Mouse (Mus musculus) T-helper 2 cell (primary cell): ENCODE data around the gene Kdm3a.

Experiments
- in situ Hi-C: fragments of 300-600 bp; cut with MboI, MseI; formaldehyde crosslinking; loops from one replicate; pipeline ENCODE4 v1.15.1; 2025; ENCODE audit warnings: high pct_unique_total_duplicates

Gene Kdm3a

DNA sequence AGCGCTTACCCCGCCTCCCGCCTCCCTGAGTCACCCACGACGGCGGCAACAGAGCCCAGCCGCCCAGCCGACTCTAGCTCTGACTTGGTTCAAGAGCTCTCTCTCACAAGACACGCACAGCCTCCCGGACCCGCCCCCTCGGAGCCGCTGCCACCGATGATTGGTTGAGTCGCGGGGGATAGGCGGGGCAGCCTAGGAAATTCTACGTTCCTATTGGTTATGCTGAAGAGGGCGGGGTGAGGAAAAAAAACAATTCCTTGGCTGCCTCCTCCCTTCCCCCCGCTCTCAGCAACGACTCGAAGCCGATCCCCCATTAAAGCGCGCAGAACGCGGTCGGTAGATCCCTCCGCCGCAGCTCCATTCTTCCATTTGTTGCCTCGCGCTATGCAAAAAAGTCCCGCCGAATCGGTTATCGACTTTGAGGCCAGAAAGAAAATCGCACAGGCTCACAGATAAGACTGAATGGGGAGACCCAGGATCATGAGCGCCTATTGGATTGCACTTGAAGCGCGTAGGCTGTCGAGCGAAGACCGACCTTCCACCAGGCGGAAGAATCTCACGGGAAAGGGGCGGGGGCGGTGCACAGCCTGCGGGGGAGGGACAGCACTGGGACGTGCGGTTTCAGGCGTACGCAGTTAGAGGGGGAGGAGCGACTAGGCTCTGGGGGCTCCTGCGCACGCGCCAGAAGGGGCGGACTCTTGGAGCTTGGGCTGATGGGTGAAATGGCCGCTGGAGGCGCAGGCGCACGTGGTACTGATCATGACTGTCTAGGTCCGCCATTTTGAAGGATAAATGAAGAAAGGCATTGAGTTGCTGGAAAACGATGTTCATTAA is at the start of gene Kdm3a:
Gene Kdm3a, minus strand, starts transcription at position 162 of the 834 bp plus-strand sequence.
- in situ Hi-C loops, result loop anchor here (5.0 kb wide), 1 partner anchor 174 kb away; no protein-coding TSS in a partner anchor

DNA sequence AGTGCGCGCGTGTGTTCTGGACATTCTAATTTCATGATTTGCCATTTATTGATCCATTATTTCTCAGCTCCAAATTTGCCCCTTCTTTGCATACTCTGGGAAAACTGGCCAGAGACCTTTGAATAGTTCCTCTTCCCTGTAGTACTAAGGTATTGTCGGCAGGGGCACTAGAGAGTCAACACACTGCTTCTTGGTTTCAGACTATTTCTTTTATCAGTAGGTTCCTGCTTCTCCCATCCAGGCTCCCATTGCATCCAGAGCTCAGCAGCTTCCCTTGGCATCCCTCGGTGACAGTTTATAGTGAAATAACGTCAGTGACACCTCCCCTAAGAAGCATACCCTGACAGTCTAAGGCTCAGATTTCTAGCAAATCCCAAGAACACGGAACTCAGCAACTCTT is 46.1 kb upstream of the Kdm3a start:
- in situ Hi-C loops, result loop anchor here (10.0 kb wide), 1 partner anchor 654 kb away; no protein-coding TSS in a partner anchor

DNA sequence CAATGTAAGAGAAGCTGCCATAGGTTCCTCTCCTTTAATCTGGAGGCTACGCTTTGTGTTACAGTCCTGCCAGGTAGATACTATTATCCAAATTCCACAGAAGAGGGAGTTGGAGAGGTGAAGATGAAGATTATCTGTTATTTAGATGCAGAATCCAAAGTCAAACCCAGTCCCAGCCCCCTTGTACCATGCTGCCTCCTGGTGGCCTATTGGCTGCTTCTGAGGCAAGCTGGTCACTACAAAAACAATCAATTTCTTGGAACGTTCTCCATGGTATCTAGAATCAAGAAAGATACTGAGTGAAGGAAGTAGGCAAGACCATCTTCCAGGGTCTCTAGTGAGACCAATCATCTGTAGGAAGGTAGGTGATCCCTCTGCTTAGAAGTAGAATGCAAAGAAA is 40.4 kb upstream of the Kdm3a start:
- in situ Hi-C loops, result loop anchor here (10.0 kb wide), 1 partner anchor 648 kb away; no protein-coding TSS in a partner anchor

DNA sequence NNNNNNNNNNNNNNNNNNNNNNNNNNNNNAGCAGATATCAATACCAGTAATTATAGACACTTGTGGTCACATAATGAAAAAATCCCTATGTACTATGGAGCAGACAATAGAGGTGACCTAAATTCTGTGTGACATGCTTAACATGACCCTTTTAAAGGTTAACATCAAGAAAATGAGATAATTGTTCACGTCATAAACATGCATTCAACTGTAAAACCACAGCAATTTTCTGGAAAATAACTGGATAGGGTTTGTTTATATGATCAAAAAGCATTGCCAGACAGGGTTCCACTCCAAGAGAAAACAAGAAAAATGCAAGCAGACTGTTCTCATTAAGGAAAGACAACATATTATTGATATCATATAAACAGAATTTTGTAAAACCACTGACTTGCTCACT is 31.7 kb upstream of the Kdm3a start:
- in situ Hi-C loops, result no loop called here

DNA sequence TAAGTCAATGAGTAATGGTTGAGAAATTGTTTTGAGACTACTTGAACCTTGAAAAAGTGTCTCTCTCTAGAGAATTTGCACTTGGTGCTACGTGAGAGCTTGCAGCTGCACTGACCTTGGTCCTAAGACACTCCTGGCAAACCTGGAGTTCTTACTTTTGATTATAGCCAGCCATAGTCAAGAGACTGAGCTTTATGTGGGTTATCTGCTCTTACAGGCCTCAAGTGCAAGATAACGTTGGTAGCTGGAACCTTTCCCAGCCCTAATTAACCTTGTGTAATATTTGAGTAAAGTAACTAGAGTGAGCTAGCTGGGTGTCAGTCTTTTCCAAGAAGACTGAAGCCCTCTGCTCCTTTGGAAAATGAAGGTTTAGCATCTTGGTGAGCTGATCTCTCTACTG is 25.5 kb upstream of the Kdm3a start:
- in situ Hi-C loops, result no loop called here

DNA sequence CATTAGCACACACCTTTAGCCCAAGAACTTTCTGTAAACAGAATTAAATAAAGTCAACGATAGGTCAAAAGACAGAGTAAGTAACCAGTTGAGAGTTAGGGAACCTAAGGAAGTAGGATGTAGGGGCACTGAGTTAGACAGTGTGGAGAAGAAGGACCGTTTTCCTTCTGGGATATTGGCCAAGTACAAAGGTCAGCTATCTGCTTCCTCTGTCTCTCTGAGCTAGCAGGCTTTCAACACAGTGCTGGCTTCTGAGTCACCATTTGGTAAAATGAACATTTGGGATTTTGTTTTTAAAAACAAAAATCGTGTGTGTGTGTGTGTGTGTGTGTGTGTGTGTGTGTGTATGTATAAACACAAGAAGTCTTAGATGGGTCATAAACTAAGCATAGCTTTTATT is 23.0 kb upstream of the Kdm3a start:
- in situ Hi-C loops, result no loop called here

DNA sequence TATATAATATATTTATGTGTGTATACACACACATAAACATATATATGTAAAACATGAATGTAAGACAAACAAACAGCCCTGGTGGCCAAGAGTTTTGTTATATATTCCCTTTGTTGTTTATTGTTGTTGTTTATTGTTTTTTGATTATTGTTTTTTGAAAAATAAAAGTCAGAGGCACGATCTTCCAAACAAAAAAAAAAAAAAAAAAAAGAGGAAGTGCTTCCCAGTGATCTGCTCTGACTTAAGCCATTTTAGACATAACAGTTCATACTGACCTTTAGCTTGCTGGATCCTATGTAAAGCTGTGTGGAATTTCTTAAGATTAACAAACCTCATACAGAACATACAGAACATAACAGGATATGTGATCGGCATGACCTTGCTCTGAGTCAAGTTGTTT is 19.1 kb upstream of the Kdm3a start:
- in situ Hi-C loops, result no loop called here

DNA sequence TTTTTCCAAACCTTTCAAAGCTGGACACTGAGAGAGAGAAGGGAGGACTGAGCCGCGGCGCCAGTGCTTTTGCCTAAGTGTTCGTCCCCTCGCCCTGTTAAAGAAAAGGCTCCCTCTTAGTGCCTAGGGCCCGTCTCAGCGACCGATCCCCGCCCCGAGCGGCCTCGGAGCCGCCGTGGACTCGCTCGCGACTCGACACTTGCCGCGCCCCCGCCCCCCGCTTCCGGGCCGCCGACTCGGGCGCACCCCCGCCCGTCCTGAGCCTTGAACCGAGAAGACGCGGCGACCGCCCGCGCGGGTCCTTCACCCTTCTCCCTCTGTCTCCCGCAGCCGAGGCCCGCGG is 333 bp downstream of the Kdm3a start:
- in situ Hi-C loops, result loop anchor here (5.0 kb wide), 1 partner anchor 175 kb away; no protein-coding TSS in a partner anchor

DNA sequence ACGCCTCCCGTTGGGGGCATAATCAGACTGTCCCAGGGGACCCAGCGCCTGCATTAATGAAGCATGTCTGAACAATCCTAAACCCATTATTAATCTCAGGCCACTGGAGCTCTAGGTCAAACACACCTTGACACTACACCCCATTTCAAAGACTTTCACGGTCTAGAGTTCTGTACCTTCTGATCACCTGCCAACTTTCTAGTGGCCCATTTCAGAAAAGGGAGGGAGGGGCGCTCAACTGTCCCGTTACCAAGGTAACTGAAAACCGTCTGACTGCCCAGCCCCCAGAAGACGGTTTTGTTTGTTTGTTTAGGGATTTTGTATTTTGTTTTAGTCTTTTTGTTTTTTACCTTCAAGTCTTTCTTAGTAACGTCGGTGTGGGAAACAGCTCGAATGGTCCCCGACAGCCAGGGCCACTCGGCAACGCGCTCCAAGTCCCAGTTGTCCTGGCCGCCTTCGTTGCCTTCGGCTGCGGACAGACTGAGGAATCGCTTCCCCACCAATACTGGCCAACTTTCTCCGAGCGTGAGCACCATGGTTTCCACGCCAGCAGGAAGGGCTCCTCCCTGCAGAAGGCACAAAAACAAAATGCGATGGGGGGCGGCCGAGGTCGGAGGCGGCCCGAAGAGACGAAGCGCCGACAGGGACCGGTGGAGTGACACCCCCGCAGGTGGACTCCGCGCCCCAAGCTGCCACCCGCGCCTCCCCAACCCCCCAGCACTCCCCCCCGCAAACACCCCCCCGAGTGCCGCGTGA is 906 bp downstream of the Kdm3a start:
- in situ Hi-C loops, result loop anchor here (5.0 kb wide), 1 partner anchor 175 kb away; no protein-coding TSS in a partner anchor

DNA sequence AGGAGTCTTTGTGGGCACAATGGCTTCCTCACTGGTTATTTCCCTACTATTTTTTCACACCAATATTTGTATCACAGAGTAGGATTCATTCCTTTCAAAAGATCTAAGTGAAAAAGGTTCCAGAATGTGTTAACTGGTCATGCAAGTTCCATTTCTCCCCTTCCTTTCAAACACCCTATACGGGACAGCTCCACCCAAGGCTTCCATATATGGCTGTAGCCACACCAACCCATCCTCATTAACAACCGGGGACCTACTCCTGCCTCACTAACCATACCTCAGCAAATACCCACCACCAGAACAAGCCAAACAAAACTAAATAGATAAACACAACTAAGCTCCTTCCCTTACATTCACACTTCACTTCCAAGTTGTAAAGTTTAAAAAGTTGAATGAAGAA is 1.6 kb downstream of the Kdm3a start:
- in situ Hi-C loops, result loop anchor here (5.0 kb wide), 1 partner anchor 176 kb away; no protein-coding TSS in a partner anchor

DNA sequence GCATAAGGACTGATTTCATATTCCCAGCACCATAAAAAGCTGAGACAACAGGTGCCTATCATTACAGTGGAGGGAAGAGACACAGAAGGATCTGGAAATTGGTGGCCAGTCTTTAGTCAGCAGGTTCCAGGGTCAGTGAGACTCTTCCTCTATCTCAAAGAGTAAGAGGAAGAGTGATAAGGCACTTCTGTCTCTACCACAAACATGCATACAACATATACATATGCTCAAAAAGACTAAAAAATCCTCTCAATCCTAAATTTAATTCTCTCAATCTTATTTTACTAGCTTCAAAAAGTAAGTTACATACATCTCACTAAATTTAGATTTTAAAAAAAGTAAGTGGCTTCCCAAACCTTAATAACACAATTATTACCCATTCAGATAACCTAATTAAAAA is 5.5 kb downstream of the Kdm3a start:
- in situ Hi-C loops, result no loop called here

DNA sequence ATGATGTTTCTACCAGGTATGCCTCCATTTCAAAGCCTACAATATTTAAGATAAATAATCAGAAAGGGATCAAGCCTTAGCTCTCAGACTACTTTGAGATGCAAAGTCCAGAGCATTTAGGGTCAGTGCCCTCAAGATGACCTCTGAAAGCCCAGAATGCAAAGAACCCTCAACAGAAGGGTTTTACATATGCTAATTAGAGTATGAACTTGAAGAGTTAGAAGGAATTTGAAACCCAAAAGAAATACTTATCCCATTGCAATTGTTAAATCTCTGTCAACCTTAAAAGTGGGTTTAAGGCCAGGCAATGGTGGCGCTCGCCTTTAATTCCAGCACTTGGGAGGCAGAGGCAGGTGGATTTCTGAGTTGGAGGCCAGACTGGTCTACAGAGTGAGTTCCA is 6.8 kb downstream of the Kdm3a start:
- in situ Hi-C loops, result no loop called here

DNA sequence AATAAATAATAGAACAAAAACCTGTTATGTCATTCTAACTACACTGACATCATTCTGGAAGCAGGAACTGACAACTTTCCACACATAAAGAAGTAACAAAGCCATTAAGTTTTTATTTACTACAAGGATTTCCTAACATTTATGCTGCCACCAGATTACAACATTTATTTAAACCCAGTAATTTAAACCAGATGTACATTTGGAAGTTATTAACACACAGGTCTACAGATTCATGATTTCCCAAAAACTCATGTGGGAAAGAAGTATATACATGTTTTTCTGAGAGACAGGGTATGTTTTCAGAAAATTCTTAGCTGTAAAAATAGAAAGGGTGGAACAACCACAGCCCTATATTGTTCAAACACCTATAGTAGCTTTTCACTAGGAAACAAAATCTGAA is 8.1 kb downstream of the Kdm3a start:
- in situ Hi-C loops, result no loop called here

DNA sequence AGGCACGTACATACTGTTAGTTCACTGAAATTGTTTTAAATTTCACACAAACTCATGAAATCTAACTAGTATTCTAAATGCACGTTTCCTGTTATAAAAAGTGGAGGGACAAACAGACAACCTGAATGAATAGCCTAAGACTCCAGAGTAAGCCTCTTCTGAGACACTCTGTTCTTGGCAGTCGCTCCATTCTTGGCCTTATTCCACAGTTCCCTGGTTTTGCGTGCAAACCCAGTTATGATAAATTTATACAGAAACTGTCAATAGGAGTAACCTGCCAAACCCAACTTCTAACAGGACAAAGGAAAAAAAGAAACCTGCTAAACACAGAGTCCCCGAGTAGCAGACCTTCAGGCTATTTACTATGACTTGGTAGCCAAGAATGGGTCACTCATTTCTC is 10.8 kb downstream of the Kdm3a start:
- in situ Hi-C loops, result no loop called here

DNA sequence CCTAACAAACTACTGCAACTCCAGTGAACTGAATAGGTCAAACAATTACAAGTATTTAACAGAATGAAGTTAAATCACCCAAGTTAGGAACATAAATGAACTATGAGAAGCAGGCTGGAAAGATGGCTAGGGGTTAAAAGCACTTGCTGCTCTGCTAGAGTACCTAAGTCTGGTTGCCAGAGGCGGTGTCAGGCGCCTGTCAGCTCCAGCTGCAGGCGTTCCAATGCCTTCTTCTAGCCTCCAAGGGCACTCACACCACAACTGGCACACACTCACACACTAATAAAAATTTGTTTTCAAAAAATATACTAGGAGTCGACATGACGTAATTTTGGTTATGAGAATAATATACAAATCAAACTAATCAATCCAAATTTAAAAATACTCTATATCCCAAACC is 11.2 kb downstream of the Kdm3a start:
- in situ Hi-C loops, result no loop called here

DNA sequence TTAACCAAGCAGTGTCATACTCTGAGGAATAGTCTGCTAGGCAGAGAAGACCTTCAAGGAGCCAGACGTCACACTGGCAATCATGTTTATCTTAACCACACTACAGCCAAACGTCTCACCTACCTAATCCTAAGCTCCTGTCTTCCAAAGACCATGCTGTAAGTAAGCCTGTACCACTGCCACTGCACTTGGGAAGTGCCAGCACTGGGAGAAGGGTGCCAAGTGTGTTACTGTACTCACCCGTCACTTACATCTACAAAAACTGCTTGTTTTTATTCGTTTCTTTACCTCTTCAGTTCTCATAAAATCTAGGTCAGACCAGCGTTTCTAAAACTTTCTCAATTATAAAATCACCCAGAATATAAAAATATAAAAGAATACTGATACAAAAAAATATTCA is 15.8 kb downstream of the Kdm3a start:
- in situ Hi-C loops, result no loop called here

DNA sequence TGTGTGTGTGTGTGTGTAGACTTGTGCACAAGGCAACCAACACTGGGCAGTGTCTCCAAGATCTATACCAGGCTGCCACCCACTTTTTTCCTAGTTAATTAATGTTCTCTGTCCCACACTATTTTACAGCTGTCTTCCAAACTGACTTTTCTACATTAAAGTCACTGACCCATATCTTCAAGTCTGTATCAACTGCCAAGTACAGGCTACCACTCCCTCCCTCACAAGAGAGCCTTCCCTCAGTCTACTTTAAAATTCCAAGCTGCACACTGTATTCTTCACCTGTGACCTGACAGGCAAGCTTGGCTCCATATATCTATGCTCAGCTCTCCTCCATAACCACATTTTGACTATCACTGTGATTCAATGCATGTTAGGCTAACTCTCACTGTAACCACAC is 19.6 kb downstream of the Kdm3a start:
- in situ Hi-C loops, result loop anchor here (5.0 kb wide), 1 partner anchor 719 kb away; no protein-coding TSS in a partner anchor

DNA sequence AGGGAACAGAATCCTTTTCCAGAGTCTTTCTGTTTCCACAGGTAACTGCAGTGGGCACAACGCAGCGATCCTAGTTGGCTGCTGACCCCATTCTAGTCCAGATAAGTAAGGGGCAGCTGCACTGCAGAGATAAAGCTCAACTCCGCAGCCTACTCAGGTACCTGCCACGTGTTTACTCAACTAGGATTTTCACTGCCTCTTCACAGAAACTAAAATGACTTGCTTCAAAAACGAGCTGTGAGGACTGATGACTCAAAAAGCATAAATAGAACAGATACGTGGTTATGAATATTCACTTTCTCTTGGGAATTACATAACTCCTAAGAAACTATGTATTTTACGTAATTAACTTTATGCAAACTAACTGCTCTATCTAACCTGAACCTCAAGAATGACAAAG is 22.8 kb downstream of the Kdm3a start:
- in situ Hi-C loops, result loop anchor here (5.0 kb wide), 2 partner anchors 272 to 722 kb away; no protein-coding TSS in a partner anchor

DNA sequence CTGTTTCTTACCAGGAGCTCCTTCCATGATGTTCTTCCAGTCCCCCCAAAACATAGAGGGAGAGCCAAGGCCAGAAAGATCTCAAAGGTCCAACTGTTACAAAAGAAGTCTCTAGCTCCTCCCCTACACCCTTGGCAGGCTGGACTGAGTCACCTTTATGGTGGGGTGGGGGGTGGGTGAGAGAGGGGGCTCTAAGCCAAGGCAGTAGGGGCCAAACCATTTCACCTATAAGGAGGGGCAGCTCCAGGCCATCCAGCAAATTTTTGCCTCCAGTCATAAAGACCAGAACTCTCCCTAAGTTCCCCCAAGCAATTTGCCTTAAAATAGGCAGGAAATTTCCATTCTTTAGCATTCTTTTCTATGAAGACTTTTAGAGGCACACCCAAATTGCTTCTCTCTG is 23.8 kb downstream of the Kdm3a start:
- in situ Hi-C loops, result loop anchor here (5.0 kb wide), 1 partner anchor 273 kb away; no protein-coding TSS in a partner anchor

DNA sequence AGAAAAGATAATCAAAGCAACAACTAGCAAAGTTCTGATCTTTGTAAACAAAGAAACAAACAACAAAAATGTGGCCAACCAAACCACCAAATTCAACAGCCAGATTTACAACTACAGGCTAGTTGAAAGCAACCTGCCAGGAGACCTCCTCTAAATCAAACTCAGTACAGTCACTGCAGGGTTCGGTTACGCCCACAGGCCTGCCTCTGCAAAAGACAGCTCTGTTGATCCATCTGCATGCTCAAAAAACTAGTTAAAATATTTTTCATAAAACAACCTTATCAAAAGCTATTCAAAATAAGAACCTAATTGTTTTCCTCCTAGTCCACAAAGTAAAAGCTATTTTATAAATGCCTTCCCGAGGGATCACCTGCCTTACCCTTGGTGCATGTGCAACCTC is 25.0 kb downstream of the Kdm3a start:
- in situ Hi-C loops, result loop anchor here (5.0 kb wide), 1 partner anchor 275 kb away; no protein-coding TSS in a partner anchor

DNA sequence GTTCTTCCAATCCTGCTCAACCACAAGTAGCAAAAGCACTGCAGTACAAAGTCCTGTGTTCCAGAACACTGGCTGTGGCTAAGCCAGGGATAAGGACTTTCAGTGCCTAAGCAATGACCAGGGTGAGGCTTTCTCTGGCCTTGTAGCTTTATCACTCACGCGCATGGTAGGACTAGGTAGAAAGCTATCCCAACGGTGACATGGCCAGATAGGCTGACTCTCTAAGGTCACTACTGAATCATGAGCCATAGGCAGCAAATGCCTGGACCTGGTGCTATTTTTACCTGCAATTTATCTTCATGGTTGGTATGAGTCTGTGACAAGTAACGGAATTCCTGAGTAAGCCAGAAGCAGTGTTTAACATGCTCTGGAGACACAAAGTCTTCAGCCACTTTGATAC is 42.6 kb downstream of the Kdm3a start:
- in situ Hi-C loops, result loop anchor here (5.0 kb wide), 1 partner anchor 737 kb away; no protein-coding TSS in a partner anchor

DNA sequence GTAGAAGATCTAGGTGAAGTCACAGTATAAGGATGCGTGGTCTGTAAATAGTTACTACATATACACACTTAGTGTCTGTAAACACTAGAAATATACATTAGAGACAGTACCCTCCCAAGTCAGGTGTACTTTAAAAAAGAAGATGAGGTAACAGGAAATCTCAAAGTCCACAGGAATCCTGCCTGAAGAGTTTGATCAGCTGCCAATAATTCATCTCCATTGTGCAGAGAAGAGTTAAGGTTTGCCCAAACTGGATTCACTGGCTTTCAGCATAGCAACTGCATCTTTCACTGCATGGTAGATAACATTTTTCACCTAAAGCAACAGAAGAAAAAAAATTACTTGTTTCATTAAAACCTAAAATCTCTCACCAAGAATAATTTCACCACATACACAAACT is 43.4 kb downstream of the Kdm3a start:
- in situ Hi-C loops, result no loop called here
